Mouse (Mus musculus) adrenal gland, postnatal 14 days (tissue): Measurements from ENCODE around the gene Sdr9c7. TPM values are rescaled to one million over a fixed set of nuclear protein-coding genes. Genes with fewer than 3 reads are reported as not detected.
A peak's percentile ranks its signal among the peaks of the same experiment; 100 is the strongest.
"Not testable (repeated sequence)": the region's sequence is repeated elsewhere in the genome, so short reads cannot be mapped to it uniquely, and the experiment has no call there.

Experiments
- DNase-seq: peaks from one replicate; pipeline ENCODE4 v3.0.0; 2021; ENCODE audit warnings: mixed read lengths
- total RNA-seq: library from RNA; stranded (reverse); gene quantifications from 2 replicates; pipeline ENCODE4 v1.2.3, GENCODE M21; 2021

Gene Sdr9c7
- total RNA-seq, 1 experiment from 2014 or later = 1.7 TPM

- no peak for DNase-seq
Observed at GRCm38 (mm10) chr10:127907386-127907951, 9.2 kb downstream of the Sdr9c7 start.

- no peak for DNase-seq
Observed at GRCm38 (mm10) chr10:127915578-127915977, 17.3 kb downstream of the Sdr9c7 start.

DNA sequence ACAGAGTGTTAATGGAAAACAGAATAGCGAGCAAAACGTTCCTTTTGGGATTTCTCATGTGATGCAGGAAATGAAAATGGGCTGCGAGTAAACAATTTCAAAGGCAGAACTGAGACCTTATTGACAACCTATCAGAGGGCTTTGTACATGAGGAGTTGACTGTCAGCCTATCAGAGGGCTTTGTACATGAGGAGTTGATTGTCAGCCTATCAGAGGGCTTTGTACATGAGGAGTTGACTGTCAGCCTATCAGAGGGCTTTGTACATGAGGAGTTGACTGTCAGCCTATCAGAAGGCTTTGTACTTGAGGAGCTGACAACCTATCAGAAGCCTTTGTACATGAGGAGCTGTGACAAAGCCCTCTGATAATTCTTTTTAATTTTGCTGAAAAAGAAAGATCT is 18.9 kb downstream of the Sdr9c7 start:
- not testable (repeated sequence) for DNase-seq

DNA sequence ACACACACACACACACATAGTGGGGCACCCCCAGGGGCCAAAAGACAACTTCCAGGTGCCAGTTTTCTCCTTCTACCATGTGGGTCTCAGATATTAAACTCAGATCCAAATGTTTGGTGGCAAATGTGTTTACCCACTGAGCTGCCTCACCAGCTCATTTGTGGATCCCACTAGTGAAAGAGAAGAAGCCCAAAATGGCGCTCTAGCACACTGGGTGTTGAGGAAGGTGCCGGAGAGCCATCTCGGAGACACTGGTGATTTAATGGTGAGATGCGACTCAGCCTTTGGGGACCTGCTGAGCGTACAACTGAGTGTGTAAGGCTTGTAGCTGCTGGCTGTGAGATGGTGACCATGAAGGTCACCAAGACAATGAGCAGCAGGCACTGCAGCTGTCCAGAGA is 19.3 kb downstream of the Sdr9c7 start:
- DNase-seq = no peak

GRCm38 (mm10) chr10:127922241-127922640 is 23.9 kb downstream of the Sdr9c7 start:
- DNase-seq = no peak

DNA sequence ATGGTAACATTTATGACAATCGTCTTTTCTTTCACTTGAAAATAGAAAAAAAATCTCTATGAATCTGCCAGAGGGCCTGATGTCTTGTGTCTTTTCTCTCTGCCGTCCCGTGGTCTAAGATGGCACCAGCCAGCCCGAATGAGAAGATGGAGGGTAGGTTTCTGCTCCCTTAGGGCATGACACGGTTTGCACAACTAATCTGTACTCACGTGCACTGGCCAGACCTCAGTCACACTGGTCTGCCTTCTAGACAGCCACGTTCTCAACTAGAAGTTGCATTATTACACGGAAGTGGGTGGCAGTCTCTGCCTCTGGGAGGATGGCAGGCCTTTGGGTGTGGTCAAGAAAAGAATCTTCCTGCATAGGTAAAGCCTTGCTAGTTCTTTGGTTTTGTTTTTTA is 24.7 kb downstream of the Sdr9c7 start:
- DNase-seq = no peak

DNA sequence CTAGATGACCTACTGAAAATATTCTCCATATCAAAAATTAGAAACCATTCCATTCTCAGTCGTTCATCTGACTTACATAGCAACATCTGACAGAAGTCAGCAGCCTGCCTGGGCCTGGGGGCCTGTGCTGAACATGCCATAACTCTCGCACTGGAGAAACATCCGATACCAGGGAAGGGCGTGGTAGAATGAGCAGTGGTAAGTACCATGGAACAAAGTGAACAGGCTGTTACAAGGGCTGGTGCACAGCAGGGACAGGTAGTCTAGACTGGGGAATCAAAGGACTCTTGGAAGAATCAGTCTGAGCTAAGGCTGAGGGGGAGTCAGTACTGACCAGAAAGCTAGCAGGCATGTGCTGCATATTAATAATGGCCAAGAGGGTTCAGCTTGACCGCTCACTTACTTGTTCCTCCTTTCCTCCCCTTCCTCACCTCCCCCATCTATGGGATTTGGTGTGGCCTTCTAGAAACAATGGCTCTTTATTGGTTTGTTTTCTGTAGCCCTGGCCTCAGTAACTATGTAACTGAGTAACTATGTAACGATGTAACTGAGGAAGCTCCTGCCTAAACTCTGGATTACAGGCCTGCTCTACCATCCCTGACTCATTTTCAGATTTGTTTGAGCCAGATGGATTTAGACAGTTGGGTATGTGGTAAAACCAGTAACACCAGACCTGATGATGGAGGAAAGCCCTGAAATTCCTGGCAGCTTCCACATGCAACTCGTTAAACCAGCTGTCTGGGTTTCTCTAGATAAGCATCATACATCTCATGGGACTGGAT is 26.5 kb downstream of the Sdr9c7 start:
- no peak for DNase-seq

- no peak for DNase-seq
Observed at GRCm38 (mm10) chr10:127927737-127928136, 29.4 kb downstream of the Sdr9c7 start.

- DNase-seq = no peak
Observed at GRCm38 (mm10) chr10:127932290-127932926, 34.1 kb downstream of the Sdr9c7 start.

DNA sequence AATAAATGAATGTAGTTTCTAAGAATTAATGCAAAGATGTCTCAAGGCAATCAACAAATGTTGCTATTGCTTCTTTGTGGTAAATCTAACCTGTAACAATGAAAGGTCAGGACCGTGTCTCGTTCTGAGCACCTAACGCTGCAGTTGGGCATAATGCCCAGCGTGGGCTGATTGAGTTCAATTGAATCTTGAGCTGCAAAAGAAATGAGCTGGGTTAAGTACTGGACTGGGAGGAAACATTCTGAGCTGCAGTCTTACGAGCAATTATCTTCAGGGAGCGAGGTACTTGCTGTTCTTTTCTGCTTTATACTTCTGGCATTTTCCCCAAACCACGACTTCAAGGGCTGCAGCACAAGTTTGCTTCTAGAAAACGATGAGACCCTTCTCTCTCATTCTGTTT is 38.0 kb downstream of the Sdr9c7 start:
- DNase-seq = no peak

- DNase-seq = no peak
Observed at GRCm38 (mm10) chr10:127936747-127937409, 38.6 kb downstream of the Sdr9c7 start.

DNA sequence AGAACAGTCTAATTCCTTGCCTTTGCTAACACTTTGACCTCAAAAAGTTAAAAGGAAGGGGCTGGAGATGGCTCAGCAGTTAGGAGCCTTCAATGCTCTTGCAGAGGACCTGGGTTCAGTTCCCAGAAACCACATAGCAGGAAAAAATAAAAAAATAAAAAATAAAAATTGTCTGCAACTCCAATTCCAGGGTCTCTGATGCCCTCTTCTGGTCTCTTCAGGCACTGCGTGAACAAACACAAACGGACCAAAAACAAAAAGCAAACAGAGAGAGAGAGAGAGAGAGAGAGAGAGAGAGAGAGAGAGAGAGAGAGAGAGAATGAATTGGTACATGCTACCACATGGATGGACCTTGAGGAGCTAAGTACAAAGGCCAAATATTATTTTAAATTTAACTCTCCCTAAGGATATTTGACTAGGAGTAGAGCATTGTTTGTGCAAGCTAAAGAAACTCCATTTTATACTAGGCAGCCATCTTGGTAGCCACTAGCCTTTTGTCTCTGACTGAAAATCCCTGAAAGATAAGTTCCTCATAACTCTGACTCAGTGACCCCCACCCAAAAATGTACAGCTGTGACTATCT is 39.2 kb downstream of the Sdr9c7 start:
- DNase-seq = peak; percentile 78

GRCm38 (mm10) chr10:127939667-127940066 is 41.3 kb downstream of the Sdr9c7 start:
- not testable (repeated sequence) for DNase-seq

DNA sequence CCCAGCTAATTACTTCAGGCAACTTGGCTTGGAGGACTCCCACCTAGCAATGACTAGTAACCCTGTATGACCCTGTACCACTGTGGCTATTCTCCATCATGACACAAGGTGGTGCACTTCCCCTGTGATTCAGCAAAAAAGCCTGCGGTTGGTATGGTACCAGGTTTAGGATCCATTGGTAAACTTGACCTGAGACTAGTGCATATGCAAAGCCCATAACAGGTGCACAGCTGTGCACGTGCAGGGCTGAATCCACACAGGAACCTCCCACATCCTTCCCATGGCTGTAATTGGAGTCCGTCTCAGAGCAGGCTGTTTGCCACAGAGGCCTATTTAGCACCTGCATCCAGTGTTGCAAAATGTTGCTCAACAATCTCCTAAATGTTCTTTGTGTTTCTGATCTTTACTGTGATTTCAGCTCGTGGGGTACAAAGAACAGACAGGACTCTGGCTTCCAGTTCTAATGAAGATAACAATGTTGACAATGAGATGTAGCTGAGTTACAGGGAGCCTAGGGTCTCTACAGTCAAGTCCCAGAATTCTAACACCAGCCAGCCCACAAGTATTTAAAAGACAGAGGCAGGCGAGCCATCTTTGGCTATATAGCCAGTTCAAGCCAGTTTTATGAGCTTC is 47.2 kb downstream of the Sdr9c7 start:
- peak; percentile 61 for DNase-seq

- no peak for DNase-seq
Observed at GRCm38 (mm10) chr10:127949596-127950130, 51.3 kb downstream of the Sdr9c7 start.

- DNase-seq = no peak
Observed at GRCm38 (mm10) chr10:127951390-127951789, 53.1 kb downstream of the Sdr9c7 start.

GRCm38 (mm10) chr10:127951821-127952220 is 53.5 kb downstream of the Sdr9c7 start:
- DNase-seq = no peak

GRCm38 (mm10) chr10:127955034-127955433 is 56.7 kb downstream of the Sdr9c7 start:
- no peak for DNase-seq

DNA sequence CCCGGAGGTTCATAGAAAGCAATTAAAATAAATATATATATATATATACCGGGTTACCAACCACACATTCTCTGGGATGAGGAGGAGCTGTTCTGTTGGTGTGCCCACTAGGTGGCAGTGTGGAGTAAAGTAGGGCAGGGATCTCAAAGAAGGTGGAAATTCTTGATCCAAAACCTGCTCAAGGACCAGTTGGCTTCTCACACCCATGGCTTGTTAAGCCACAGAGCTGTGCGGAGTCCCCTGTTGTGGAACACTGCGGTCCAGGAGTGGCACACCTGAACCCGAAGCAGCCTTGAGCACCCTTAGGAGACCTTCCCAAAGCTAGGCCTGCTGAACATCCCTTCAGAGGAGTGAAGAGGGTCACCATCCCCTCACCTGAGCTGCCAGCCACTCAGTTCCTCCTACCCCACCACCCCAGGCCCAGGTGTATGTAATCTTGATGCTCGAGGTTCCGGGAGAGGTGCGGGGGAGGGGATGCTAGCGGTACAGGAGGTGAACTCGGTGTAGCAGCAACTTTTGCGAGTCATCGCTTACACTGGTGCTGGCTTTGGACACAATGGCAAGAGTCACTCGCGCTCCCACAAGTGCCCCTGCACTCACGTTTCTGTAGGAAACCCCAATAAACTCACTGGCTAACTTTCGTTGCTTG is 58.0 kb downstream of the Sdr9c7 start:
- DNase-seq = peak; percentile 87

- peak; percentile 50 for DNase-seq
Observed at GRCm38 (mm10) chr10:127959161-127959679, 60.9 kb downstream of the Sdr9c7 start.
